Mouse (Mus musculus) c-Kit-positive CD71-positive TER-119-positive erythroid progenitor cells, embryonic 14.5 days (primary cell): Measurements from ENCODE around the gene Pik3ap1.
"Not testable (repeated sequence)": the region's sequence is repeated elsewhere in the genome, so short reads cannot be mapped to it uniquely, and the experiment has no call there.

Experiments
- DNase-seq: peaks from one replicate; pipeline ENCODE4 v3.0.0-alpha.2; 2013; ENCODE audit warnings: low spot score

Gene Pik3ap1

GRCm38 (mm10) chr19:41384922-41385508, at the start of gene Pik3ap1:
Gene Pik3ap1, minus strand, starts transcription at chr19:41385102.
- DNase-seq: no peak

- not testable (repeated sequence) for DNase-seq
Measured at GRCm38 (mm10) chr19:41431512-41432164, 46.7 kb upstream of the Pik3ap1 start.

- not testable (repeated sequence) for DNase-seq
Measured at GRCm38 (mm10) chr19:41425927-41426772, 41.2 kb upstream of the Pik3ap1 start.

GRCm38 (mm10) chr19:41421264-41421663, 36.4 kb upstream of the Pik3ap1 start:
- DNase-seq: no peak

- DNase-seq: no peak
Measured at GRCm38 (mm10) chr19:41418786-41419185, 33.9 kb upstream of the Pik3ap1 start.

GRCm38 (mm10) chr19:41417995-41418394, 33.1 kb upstream of the Pik3ap1 start:
- no peak for DNase-seq

GRCm38 (mm10) chr19:41416201-41416600, 31.3 kb upstream of the Pik3ap1 start:
- no peak for DNase-seq

- DNase-seq: no peak
Measured at GRCm38 (mm10) chr19:41402603-41403002, 17.7 kb upstream of the Pik3ap1 start.

GRCm38 (mm10) chr19:41390856-41391255, 6.0 kb upstream of the Pik3ap1 start:
- no peak for DNase-seq

GRCm38 (mm10) chr19:41389351-41389750, 4.4 kb upstream of the Pik3ap1 start:
- no peak for DNase-seq

- no peak for DNase-seq
Measured at GRCm38 (mm10) chr19:41388242-41388641, 3.3 kb upstream of the Pik3ap1 start.

GRCm38 (mm10) chr19:41387262-41387661, 2.4 kb upstream of the Pik3ap1 start:
- DNase-seq: no peak

- DNase-seq: no peak
Measured at GRCm38 (mm10) chr19:41384406-41384851, 473 bp downstream of the Pik3ap1 start.

GRCm38 (mm10) chr19:41382391-41382978, 2.4 kb downstream of the Pik3ap1 start:
- DNase-seq: no peak

- DNase-seq: no peak
Measured at GRCm38 (mm10) chr19:41381581-41382239, 3.2 kb downstream of the Pik3ap1 start.

GRCm38 (mm10) chr19:41379195-41379594, 5.7 kb downstream of the Pik3ap1 start:
- DNase-seq: no peak

- no peak for DNase-seq
Measured at GRCm38 (mm10) chr19:41375791-41376190, 9.1 kb downstream of the Pik3ap1 start.

GRCm38 (mm10) chr19:41375096-41375495, 9.8 kb downstream of the Pik3ap1 start:
- DNase-seq: no peak

GRCm38 (mm10) chr19:41374658-41375057, 10.2 kb downstream of the Pik3ap1 start:
- DNase-seq: no peak

- DNase-seq: no peak
Measured at GRCm38 (mm10) chr19:41372322-41372721, 12.6 kb downstream of the Pik3ap1 start.

GRCm38 (mm10) chr19:41371373-41371772, 13.5 kb downstream of the Pik3ap1 start:
- no peak for DNase-seq
